7 mouse cellular contexts compared by ENCODE assay signal in genomic region chr2:164485681-164486257, GRCm38 (mm10). TPM values are rescaled to one million over a fixed set of nuclear protein-coding genes. Genes with fewer than 3 reads are reported as not detected.
DNase-seq lines count a peak whose midpoint lies in the region; ATAC-seq and TF ChIP-seq lines count a peak whose summit lies in the region.

Gene Dbndd2 (plus strand): TSS chr2:164486106.

- no peak for TF ChIP-seq EP300 in CH12.LX (IDR thresholded peaks at IDR 0.05; ENCODE audit: low read length)

- dilution Hi-C loops in CH12.LX (cut with MboI; ENCODE audit: extremely low pct_ligation_motif_present, extremely low pct_unique_long_range_greater_than_20kb, low sequenced_read_pairs): no loop called here

- peaks cover 0 to 10% of the 10 kb centered on the region in 2 experiments; a peak in 3 of 4 replicates for H3K4me1 ChIP-seq in CH12.LX (ENCODE audit: control insufficient read depth in 1 of 2, insufficient read depth in 2 of 2)
- no peaks in the 10 kb centered on the region for H3K4me1 ChIP-seq in hindbrain, embryonic 11.5 days (replicated peaks; ENCODE audit: control insufficient read depth, insufficient read depth, low read length)

- no peak within 1 kb of the TSS for H3K27ac ChIP-seq in CH12.LX (ENCODE audit: insufficient read depth, low read depth)
- H3K27ac ChIP-seq in hindbrain, embryonic 11.5 days (ENCODE audit: low read depth, low read length): no peak within 1 kb of the TSS

- 2% methylated on average over 26 of the region's 26 CpGs for WGBS in hindbrain, embryonic 11.5 days

- peaks cover 7% of the 10 kb centered on the region for H3K27me3 ChIP-seq in CH12.LX (replicated peaks)
- H3K27me3 ChIP-seq in hindbrain, embryonic 11.5 days (ENCODE audit: control insufficient read depth, insufficient read depth, low read length): peaks cover 8% of the 10 kb centered on the region; the same call in 1 of the 2 replicates

- no peak for TF ChIP-seq RAD21 in CH12.LX (IDR thresholded peaks at IDR 0.05; ENCODE audit: low read depth, low read length)

- H3K36me3 ChIP-seq in CH12.LX (replicated peaks in 1 of 2; ENCODE audit: control insufficient read depth in 1 of 2, insufficient read depth in 1 of 2, low read length in 1 of 2): peaks cover 4 to 12% of the 10 kb centered on the region in 2 experiments
- no peaks in the 10 kb centered on the region for H3K36me3 ChIP-seq in hindbrain, embryonic 11.5 days (ENCODE audit: control insufficient read depth, insufficient read depth, low read length)

- H3K4me3 ChIP-seq in CH12.LX (replicated peaks in 1 of 3; ENCODE audit: low read depth in 2 of 3, low read length in 2 of 3, poor library complexity in 1 of 3): peak within 1 kb of the TSS; percentile 20 to 76 (median 44)
- peak within 1 kb of the TSS; percentile 68 for H3K4me3 ChIP-seq in hindbrain, embryonic 11.5 days (ENCODE audit: low read depth, low read length)

- peaks cover 3% of the 10 kb centered on the region for H3K9me3 ChIP-seq in CH12.LX (replicated peaks; ENCODE audit: low read length)
- no peaks in the 10 kb centered on the region for H3K9me3 ChIP-seq in hindbrain, embryonic 11.5 days (ENCODE audit: control insufficient read depth, low read length)

- H3K79me2 ChIP-seq in CH12.LX (replicated peaks; ENCODE audit: control insufficient read depth, extremely low read depth, insufficient read depth, poor library complexity, severe bottlenecking): no peaks in the 10 kb centered on the region

- H3K4me2 ChIP-seq in CH12.LX (ENCODE audit: insufficient read depth, low read depth, poor library complexity, severe bottlenecking): peak within 1 kb of the TSS; percentile 52
- peak within 1 kb of the TSS; percentile 100 for H3K4me2 ChIP-seq in hindbrain, embryonic 11.5 days (replicated peaks; ENCODE audit: low read depth, low read length)

- H3K9ac ChIP-seq in CH12.LX (ENCODE audit: insufficient read depth, low read depth): peak within 1 kb of the TSS; percentile 23
- H3K9ac ChIP-seq in hindbrain, embryonic 11.5 days (ENCODE audit: low read depth, low read length): peak within 1 kb of the TSS; percentile 68

- in situ Hi-C loops in CH12.LX (cut with MboI; ENCODE audit: low pct_ligation_motif_present, low pct_unique_long_range_greater_than_20kb, low sequenced_read_pairs): no loop called here

- TF ChIP-seq POLR2A in CH12.LX (IDR thresholded peaks at IDR 0.05; ENCODE audit: low read depth, low read length): no peak

- DNase-seq in CH12.LX (ENCODE audit: extremely low read depth): no peak
- peak in 1 of 2 experiments; percentile 43 for DNase-seq in frontal cortex, adult 2 months (ENCODE audit: extremely low spot score in 1 of 2, low spot score in 1 of 2)
- peak; percentile 20 for DNase-seq in hindbrain, embryonic 11.5 days (ENCODE audit: low spot score)
- DNase-seq in left cerebral cortex, adult 8-10 months (ENCODE audit: low spot score in 2 of 2): peak in 1 of 2 experiments; percentile 78
- DNase-seq in testis, postnatal 10 days (ENCODE audit: low spot score): peak; percentile 71

- TF ChIP-seq CTCF in CH12.LX (conservative IDR thresholded peaks at IDR 0.05 in 1 of 2, IDR thresholded peaks at IDR 0.05 in 1 of 2; ENCODE audit: low read depth in 2 of 2, low read length in 2 of 2): no peak

- ATAC-seq in activated CD4-positive, CD25-positive, alpha-beta regulatory T cell, adult 4 months: peak; percentile 32
- ATAC-seq in hindbrain, embryonic 11.5 days (ENCODE audit: low FRiP score): no peak
- ATAC-seq in megakaryocyte, adult 5-6 weeks (ENCODE audit: poor library complexity, severe bottlenecking): peak; percentile 25; the same call in 1 of the 2 replicates

TF ChIP-seq in CH12.LX, 34 proteins besides CTCF, POLR2A, EP300 and RAD21:
- TF ChIP-seq GABPA (IDR thresholded peaks at IDR 0.05; ENCODE audit: insufficient replicate concordance, low read depth, low read length) (no peak), MAZ (IDR thresholded peaks at IDR 0.05; ENCODE audit: low read depth, low read length) (no peak), MAFK (IDR thresholded peaks at IDR 0.05; ENCODE audit: insufficient replicate concordance, low read length) (no peak), TCF12 (IDR thresholded peaks at IDR 0.05; ENCODE audit: low read depth, low read length) (no peak), CHD1 (IDR thresholded peaks at IDR 0.05; ENCODE audit: low read depth, low read length) (no peak), E2F4 (IDR thresholded peaks at IDR 0.05; ENCODE audit: insufficient replicate concordance, low read depth, low read length) (no peak), MXI1 (IDR thresholded peaks at IDR 0.05; ENCODE audit: low read depth, low read length) (no peak)

RNA-seq across cellular contexts. Expression of gene Dbndd2, which starts in this region (rescaled TPM):
- total RNA-seq in CH12.LX (2012; rRNA removed) (1.6 and 5.7 TPM in 2 replicates), CH12.LX (2014; rRNA removed) (0.61 TPM in 1 of 2 replicates, not detected in the other)
- polyA plus RNA-seq in CH12.LX (2012; ENCODE audit: insufficient read length, low read depth): 0.31 and 0.53 TPM in 2 replicates
- 1 to 10 TPM; 2.1 to 6.8 TPM for polyA plus RNA-seq in activated CD4-positive, CD25-positive, alpha-beta regulatory T cell, adult 4 months (2017; shearing (Covaris generic))
- 182 and 219 TPM in 2 replicates for polyA plus RNA-seq in frontal cortex, adult 2 months (2012; rRNA removed)
- polyA plus RNA-seq in hindbrain, embryonic 11.5 days (2014; fragmentation: Nextera tagmentation; extraction: Ambion mirVana): 2.4 and 3.8 TPM in 2 replicates
- total RNA-seq in left cerebral cortex, adult 8-10 months (2022): 100 to 1,000 TPM; 140 to 155 (median 147) TPM
- 3.2 and 7.9 TPM in 2 replicates for total RNA-seq in megakaryocyte, adult 5-6 weeks (2015)
- total RNA-seq in megakaryocyte, adult 5-6 weeks (2017): 1.4 and 2.0 TPM in 2 replicates

Comparison
In these comparisons a context has a peak if more than half of its experiments do, and no peak if none do; other contexts are left out.
1. RNA of gene Dbndd2 (total RNA-seq): 140 to 155 TPM in left cerebral cortex, adult 8-10 months; 1.4 to 7.9 TPM in megakaryocyte, adult 5-6 weeks and 0.61 to 5.7 TPM in CH12.LX; every median in the first group is over 10 times any median in the second.
2. RNA of gene Dbndd2 (polyA plus RNA-seq): 182 to 219 TPM in frontal cortex, adult 2 months; 2.1 to 6.8 TPM in activated CD4-positive, CD25-positive, alpha-beta regulatory T cell, adult 4 months, 2.4 to 3.8 TPM in hindbrain, embryonic 11.5 days and 0.31 to 0.53 TPM in CH12.LX; every median in the first group is over 10 times any median in the second.